Mouse (Mus musculus) MEL (cell line): Measurements from ENCODE around the gene Zfp652. TPM values are rescaled to one million over a fixed set of nuclear protein-coding genes. Genes with fewer than 3 reads are reported as not detected.

ENCODE experiments used
- DNase-seq: peaks from one replicate; pipeline ENCODE4 v3.0.0; 2011; ENCODE audit warnings: low read depth, low spot score
- H3K27ac ChIP-seq: 2 replicates; pipeline ENCODE4 v1.5.1; 2012; ENCODE audit warnings: low read depth, mild to moderate bottlenecking, control low read depth, low read length, moderate library complexity; ENCODE audit not compliant: control insufficient read depth
- H3K27me3 ChIP-seq, 2 experiments: fragments of 150-350 bp in 1 of 2; sonication (generic) in 1 of 2; 2 replicates each; pipeline ENCODE4 v1.6.1; 2012; ENCODE audit warnings: low read length in 2 of 2, mild to moderate bottlenecking in 2 of 2, improper control_type of control experiment in 1 of 2, moderate library complexity in 1 of 2; ENCODE audit not compliant: insufficient read depth in 2 of 2, control insufficient read depth in 1 of 2
- H3K36me3 ChIP-seq, 2 experiments: 2 replicates each; pipeline ENCODE4 v1.6.1; 2012 to 2014; ENCODE audit warnings: low read length in 2 of 2, improper control_type of control experiment in 1 of 2, inconsistent platforms in 1 of 2, mild to moderate bottlenecking in 1 of 2; ENCODE audit not compliant: insufficient read depth in 2 of 2, control insufficient read depth in 1 of 2
- H3K4me1 ChIP-seq, 2 experiments: fragments of 150-350 bp in 1 of 2; sonication (generic) in 1 of 2; 2 replicates each; pipeline ENCODE4 v1.6.1; 2012; ENCODE audit warnings: low read length in 2 of 2, improper control_type of control experiment in 1 of 2, mild to moderate bottlenecking in 1 of 2; ENCODE audit not compliant: insufficient read depth in 2 of 2, control insufficient read depth in 1 of 2
- H3K4me3 ChIP-seq, 2 experiments: fragments of 150-350 bp in 1 of 2; sonication (generic) in 1 of 2; 2 replicates each; pipeline ENCODE4 v1.5.1; 2012; ENCODE audit warnings: low read depth in 2 of 2, low read length in 2 of 2, mild to moderate bottlenecking in 2 of 2, moderate library complexity in 2 of 2, control low read depth in 1 of 2, improper control_type of control experiment in 1 of 2; ENCODE audit not compliant: control insufficient read depth in 1 of 2, insufficient read depth in 1 of 2
- H3K79me2 ChIP-seq: 2 replicates; pipeline ENCODE4 v1.6.1; 2012; ENCODE audit warnings: mild to moderate bottlenecking, low read length, moderate library complexity; ENCODE audit not compliant: control insufficient read depth, poor library complexity, insufficient read depth
- H3K9ac ChIP-seq: 2 replicates; pipeline ENCODE4 v1.6.1; 2012; ENCODE audit warnings: low read depth, mild to moderate bottlenecking, control low read depth, low read length, moderate library complexity; ENCODE audit not compliant: control insufficient read depth, poor library complexity, severe bottlenecking
- H3K9me3 ChIP-seq: fragments of 150-350 bp; sonication (generic); replicated peaks from 2 replicates; pipeline ENCODE4 v1.6.1; 2012; ENCODE audit warnings: mild to moderate bottlenecking, low read length, improper control_type of control experiment, moderate library complexity; ENCODE audit not compliant: insufficient read depth
- BHLHE40 ChIP-seq: IDR thresholded peaks from 2 replicates; pipeline ENCODE4 v1.6.1; 2012; ENCODE audit warnings: low read depth, mild to moderate bottlenecking, inconsistent platforms, low read length, improper control_type of control experiment, borderline replicate concordance
- CTCF ChIP-seq, 3 experiments: IDR thresholded peaks in 2 of 3; conservative IDR thresholded peaks in 1 of 3; 2 replicates each; pipeline ENCODE4 v1.5.1; 2011 to 2012; ENCODE audit warnings: low read length in 3 of 3, low read depth in 2 of 3, mild to moderate bottlenecking in 2 of 3, improper control_type of control experiment in 1 of 3, inconsistent platforms in 1 of 3, mixed read lengths in 1 of 3, moderate library complexity in 1 of 3; ENCODE audit not compliant: control insufficient read depth in 1 of 3, insufficient read depth in 1 of 3, poor library complexity in 1 of 3, severe bottlenecking in 1 of 3
- E2F4 ChIP-seq: IDR thresholded peaks from 2 replicates; pipeline ENCODE4 v1.6.1; 2011; ENCODE audit warnings: low read depth, low read length, improper control_type of control experiment, borderline replicate concordance
- EP300 ChIP-seq, 2 experiments: IDR thresholded peaks; 2 replicates each; pipeline ENCODE4 v1.6.1; 2011; ENCODE audit warnings: improper control_type of control experiment in 2 of 2, low read length in 2 of 2, low read depth in 1 of 2, mild to moderate bottlenecking in 1 of 2
- GATA1 ChIP-seq: IDR thresholded peaks from 2 replicates; pipeline ENCODE4 v1.6.1; 2011; ENCODE audit warnings: low read depth, low read length, improper control_type of control experiment
- HCFC1 ChIP-seq: IDR thresholded peaks from 2 replicates; pipeline ENCODE4 v1.6.1; 2012; ENCODE audit warnings: low read depth, mild to moderate bottlenecking, inconsistent platforms, low read length, improper control_type of control experiment, moderate library complexity
- JUND ChIP-seq: IDR thresholded peaks from 2 replicates; pipeline ENCODE4 v1.6.1; 2011; ENCODE audit warnings: low read depth, mild to moderate bottlenecking, improper control_type of control experiment, low read length
- MAX ChIP-seq: IDR thresholded peaks from 2 replicates; pipeline ENCODE4 v1.6.1; 2011; ENCODE audit warnings: low read length, improper control_type of control experiment
- MAZ ChIP-seq: IDR thresholded peaks from 2 replicates; pipeline ENCODE4 v1.6.1; 2012; ENCODE audit warnings: low read depth, mild to moderate bottlenecking, inconsistent platforms, low read length, improper control_type of control experiment
- NELFE ChIP-seq: IDR thresholded peaks from 2 replicates; pipeline ENCODE4 v1.6.1; 2011; ENCODE audit warnings: low read depth, low read length, improper control_type of control experiment
- POLR2AphosphoS2 ChIP-seq: IDR thresholded peaks from 2 replicates; pipeline ENCODE4 v1.6.1; 2011; ENCODE audit warnings: low read length, improper control_type of control experiment
- POLR2AphosphoS5 ChIP-seq: IDR thresholded peaks from 2 replicates; pipeline ENCODE4 v1.6.1; 2012; ENCODE audit warnings: low read depth, borderline replicate concordance, mild to moderate bottlenecking, inconsistent platforms, low read length, moderate library complexity, mixed read lengths
- RAD21 ChIP-seq: IDR thresholded peaks from 2 replicates; pipeline ENCODE4 v1.6.1; 2011; ENCODE audit warnings: mild to moderate bottlenecking, low read depth, low read length, improper control_type of control experiment
- RCOR1 ChIP-seq: IDR thresholded peaks from 2 replicates; pipeline ENCODE4 v1.6.1; 2012; ENCODE audit warnings: low read depth, mild to moderate bottlenecking, inconsistent platforms, low read length, improper control_type of control experiment
- SMC3 ChIP-seq: IDR thresholded peaks from 2 replicates; pipeline ENCODE4 v1.6.1; 2011; ENCODE audit warnings: low read depth, low read length, improper control_type of control experiment
- TAL1 ChIP-seq: IDR thresholded peaks from 2 replicates; pipeline ENCODE4 v1.6.1; 2012; ENCODE audit warnings: mild to moderate bottlenecking, inconsistent platforms, low read length, moderate library complexity, mixed read lengths
- TCF12 ChIP-seq: IDR thresholded peaks from 2 replicates; pipeline ENCODE4 v1.6.1; 2014; ENCODE audit warnings: low read depth, mild to moderate bottlenecking, inconsistent platforms, low read length, improper control_type of control experiment, moderate library complexity
- UBTF ChIP-seq: IDR thresholded peaks from 2 replicates; pipeline ENCODE4 v1.6.1; 2012; ENCODE audit warnings: low read depth, mild to moderate bottlenecking, inconsistent platforms, low read length, improper control_type of control experiment, moderate library complexity, borderline replicate concordance; ENCODE audit not compliant: insufficient read depth
- ZC3H11A ChIP-seq: IDR thresholded peaks from 2 replicates; pipeline ENCODE4 v1.6.1; 2012; ENCODE audit warnings: low read depth, mild to moderate bottlenecking, inconsistent platforms, low read length, improper control_type of control experiment
- ZMIZ1 ChIP-seq: IDR thresholded peaks from 2 replicates; pipeline ENCODE4 v1.6.1; 2012; ENCODE audit warnings: low read depth, mild to moderate bottlenecking, inconsistent platforms, low read length, improper control_type of control experiment, moderate library complexity
- ZNF384 ChIP-seq: IDR thresholded peaks from 2 replicates; pipeline ENCODE4 v1.6.1; 2012; ENCODE audit warnings: low read depth, mild to moderate bottlenecking, inconsistent platforms, low read length, improper control_type of control experiment
- polyA plus RNA-seq, 2 experiments: library from polyadenylated mRNA; stranded (reverse) in 1 of 2; unstranded in 1 of 2; fragments of >175 nt in 1 of 2; fragments of >200 nt in 1 of 2; gene quantifications; 2 replicates each; pipeline versions ENCODE4 v1.2.1 to v1.2.4; 2012; ENCODE audit warnings: low replicate concordance in 2 of 2, low read depth in 1 of 2; ENCODE audit not compliant: insufficient read length in 2 of 2, insufficient read depth in 1 of 2, missing spikeins in 1 of 2
- total RNA-seq: library from RNA; depleted of rRNA; stranded (reverse); fragments of 300-350 nt; gene quantifications from 2 replicates; pipeline ENCODE4 v1.2.3, GENCODE M21; 2012

Gene Zfp652
- total and polyA plus RNA-seq, 3 experiments: 19.3 to 38.5 (median 31.8) TPM

DNA sequence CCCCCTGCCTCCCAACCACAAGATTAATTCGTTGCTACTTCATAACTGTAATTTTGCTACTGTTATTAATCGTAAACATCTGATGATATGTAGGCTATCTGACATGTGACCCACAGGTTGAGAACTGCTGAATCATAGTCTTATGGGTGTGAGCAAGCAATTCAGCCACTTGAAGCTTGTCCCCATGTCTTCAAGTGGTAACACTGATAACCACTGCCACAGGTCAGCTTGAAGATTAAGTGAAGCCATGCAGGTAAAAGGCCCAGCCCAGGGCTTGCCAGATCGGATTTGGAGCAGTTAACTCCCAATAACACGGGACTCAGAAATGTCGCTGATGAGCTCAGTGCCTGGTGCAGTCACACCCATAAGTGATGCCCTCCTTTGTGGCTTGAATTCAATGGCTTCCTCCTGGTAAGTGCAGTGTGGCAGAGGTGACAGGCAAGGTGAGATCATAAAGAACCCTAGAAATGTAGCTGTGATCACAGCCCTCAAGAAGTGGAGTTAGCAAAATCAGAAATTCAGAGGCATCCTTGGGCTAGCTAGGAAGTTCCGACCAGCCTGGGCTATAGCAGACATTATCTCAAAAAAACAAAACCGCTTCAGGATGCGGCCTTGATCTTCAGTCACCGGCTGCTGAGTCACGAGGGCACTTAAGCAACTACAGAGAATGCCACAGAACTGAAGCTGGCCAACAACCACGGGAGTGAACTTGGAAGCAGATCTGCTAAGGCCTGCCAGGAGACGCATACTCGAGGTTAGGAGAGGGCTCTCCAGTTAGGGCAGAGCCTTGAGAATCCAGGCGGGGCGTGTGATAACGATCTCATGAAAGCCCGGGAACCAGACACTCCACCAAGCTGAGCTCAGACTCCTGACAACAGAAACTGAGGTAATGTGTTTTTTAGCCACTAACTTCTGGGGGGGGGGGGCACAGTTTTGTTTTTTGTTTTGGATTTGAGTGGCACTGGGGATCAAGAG lies 65.1 kb downstream of the Zfp652 start (continued):
- TF ChIP-seq JUND: 0 out of 2 replicates have a peak, but pooled peaks have one; percentile 37
- peak; percentile 33; the same call in 1 of the 2 replicates for TF ChIP-seq ZNF384
- TF ChIP-seq NELFE: peak; percentile 61
- no peak for TF ChIP-seq POLR2AphosphoS5
- peak; percentile 83 to 91 for TF ChIP-seq EP300 (IDR thresholded peaks at IDR 0.05; ENCODE audit: low read depth in 1 of 2, low read length in 2 of 2)
- TF ChIP-seq TAL1: peak; percentile 40; the same call in 1 of the 2 replicates

GRCm38 (mm10) chr11:95778831-95779251 lies 66.4 kb downstream of the Zfp652 start:
- H3K4me1 ChIP-seq: peaks cover 23 to 24% of the 10 kb centered on the region in 2 experiments

GRCm38 (mm10) chr11:95779366-95779765 lies 66.9 kb downstream of the Zfp652 start:
- Histone ChIP-seq H3K4me1 (peaks cover 23 to 24% of the 10 kb centered on the region in 2 experiments), H3K4me3 (peak overlapping the region in 1 of 2 experiments; percentile 11; a peak in 1 of 4 replicates), H3K79me2 (no peaks in the 10 kb centered on the region), H3K9me3 (no peaks in the 10 kb centered on the region), H3K27ac (no peak overlapping the region), H3K36me3 (peaks cover 0 to 24% of the 10 kb centered on the region in 2 experiments; a peak in 3 of 4 replicates), H3K9ac (no peak overlapping the region), H3K27me3 (no peaks in the 10 kb centered on the region)
- TF ChIP-seq TAL1 (no peak), ZC3H11A (no peak), JUND (no peak)
- no peak for DNase-seq

More at GRCm38 (mm10) chr11:95778831-95779251, 66.4 kb downstream of the Zfp652 start:
- H3K27me3 ChIP-seq: no peaks in the 10 kb centered on the region
- no peaks in the 10 kb centered on the region for H3K9me3 ChIP-seq
- peak overlapping the region in 1 of 2 experiments; percentile 11; a peak in 1 of 4 replicates for H3K4me3 ChIP-seq
- H3K79me2 ChIP-seq: no peaks in the 10 kb centered on the region
- peak; percentile 17 for TF ChIP-seq RAD21
- no peak for TF ChIP-seq POLR2AphosphoS5
- no peak for TF ChIP-seq POLR2AphosphoS2
- TF ChIP-seq RCOR1: peak; percentile 31; the same call in 1 of the 2 replicates
- no peak for TF ChIP-seq BHLHE40
- 0 out of 2 replicates have a peak, but pooled peaks have one; percentile 23 for TF ChIP-seq MAX
- no peak for TF ChIP-seq UBTF
- TF ChIP-seq TCF12: 0 out of 2 replicates have a peak, but pooled peaks have one; percentile 10
- TF ChIP-seq SMC3: peak; percentile 48
- TF ChIP-seq ZMIZ1: no peak
- no peak for TF ChIP-seq JUND
- TF ChIP-seq EP300 (IDR thresholded peaks at IDR 0.05; ENCODE audit: low read depth in 1 of 2, low read length in 2 of 2): peak in 1 of 2 experiments; percentile 14; a peak in 1 of 4 replicates
- TF ChIP-seq GATA1: no peak
- TF ChIP-seq CTCF (IDR thresholded peaks at IDR 0.05 in 2 of 3, conservative IDR thresholded peaks at IDR 0.05 in 1 of 3; ENCODE audit: control insufficient read depth in 1 of 3, insufficient read depth in 1 of 3, low read depth in 2 of 3, low read length in 3 of 3, poor library complexity in 1 of 3, severe bottlenecking in 1 of 3): peak; percentile 43 to 61 (median 56)
- no peak for TF ChIP-seq MAZ
- no peak for TF ChIP-seq HCFC1
- TF ChIP-seq E2F4: no peak
- TF ChIP-seq, all 39 proteins: peak for 7
- Histone ChIP-seq H3K27ac (peak overlapping the region; percentile 90; the same call in 1 of the 2 replicates), H3K9ac (no peak overlapping the region), H3K36me3 (peaks cover 0 to 24% of the 10 kb centered on the region in 2 experiments; a peak in 3 of 4 replicates)
- DNase-seq: peak; percentile 67
